Mouse (Mus musculus) bone marrow, adult 2 months (tissue): ENCODE results near the gene Smyd5.

Experiments
- CTCF ChIP-seq: fragments of 200-500 bp; IDR thresholded peaks from 2 replicates; pipeline ENCODE4 v1.5.1; 2011; ENCODE audit warnings: low read length, control low read depth; ENCODE audit not compliant: control insufficient read depth, insufficient read depth
- POLR2A ChIP-seq: fragments of 200-500 bp; IDR thresholded peaks from 2 replicates; pipeline ENCODE4 v1.6.1; 2011; ENCODE audit warnings: low read depth, mild to moderate bottlenecking, control low read depth, low read length, borderline replicate concordance; ENCODE audit not compliant: control insufficient read depth

DNA sequence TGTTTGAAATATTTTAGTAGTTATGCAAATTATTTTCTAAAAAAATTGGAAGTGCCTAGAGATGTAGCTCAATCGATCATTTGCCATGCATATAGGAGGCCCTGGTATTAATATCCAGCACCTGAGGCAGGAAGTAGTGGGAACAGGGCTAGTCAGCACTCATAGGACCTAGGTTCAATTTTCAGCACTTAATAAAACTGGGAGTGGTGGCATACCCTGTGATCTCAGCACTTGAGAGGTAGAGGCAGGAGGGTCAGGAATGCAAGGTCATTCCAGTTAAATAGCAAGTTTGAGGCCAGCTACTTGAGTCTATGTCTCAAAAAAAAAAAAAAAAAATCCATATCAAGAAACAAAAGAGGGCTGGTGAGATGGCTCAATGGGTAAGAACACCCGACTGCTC, 12.6 kb upstream of the Smyd5 start:
- TF ChIP-seq CTCF (no peak), POLR2A (no peak)
